Mouse (Mus musculus) lung, adult 2 months (tissue): ENCODE data around the gene Cox7a2.

Experiments used
- CTCF ChIP-seq: fragments of 200-500 bp; IDR thresholded peaks from 2 replicates; pipeline ENCODE4 v1.5.1; 2011; ENCODE audit warnings: mild to moderate bottlenecking, low read length, control low read depth; ENCODE audit not compliant: insufficient read depth
- POLR2A ChIP-seq: fragments of 200-500 bp; IDR thresholded peaks from 2 replicates; pipeline ENCODE4 v1.6.1; 2011; ENCODE audit warnings: low read depth, mild to moderate bottlenecking, control low read depth, low read length, borderline replicate concordance; ENCODE audit errors: extremely low read depth

DNA sequence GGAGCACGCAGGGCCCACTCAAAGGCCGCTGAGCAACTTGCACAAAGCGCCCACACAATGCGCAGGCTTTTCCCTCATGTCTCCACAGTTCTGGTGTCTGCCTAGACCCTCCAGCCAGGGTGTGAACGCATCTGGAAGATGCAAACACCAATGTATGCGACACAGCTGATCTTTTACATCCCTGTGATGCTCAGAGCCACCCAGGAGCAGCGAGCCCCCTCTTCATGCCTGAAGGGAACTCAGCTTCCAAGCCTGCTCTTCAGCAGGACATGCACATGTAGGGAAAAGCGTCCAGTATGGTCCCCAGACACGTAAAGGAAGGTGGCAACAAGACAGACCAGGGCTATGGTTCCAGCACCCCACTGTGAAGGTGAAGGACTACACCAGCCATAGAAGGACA lies 39.5 kb downstream of the Cox7a2 start:
- TF ChIP-seq CTCF, result no peak
- TF ChIP-seq POLR2A, result no peak
